Mouse (Mus musculus) lung, postnatal 36 days (tissue): Measurements from ENCODE around the gene Madd.
"Not testable (repeated sequence)": the region's sequence is repeated elsewhere in the genome, so short reads cannot be mapped to it uniquely, and the experiment has no call there.

Experiments used
- DNase-seq: peaks from one replicate; pipeline ENCODE4 v3.0.0; 2022; ENCODE audit warnings: mixed read lengths

Gene Madd

GRCm38 (mm10) chr2:91121497-91121896 is 62.1 kb downstream of the Madd start:
- DNase-seq: no peak

GRCm38 (mm10) chr2:91121011-91121410 is 62.6 kb downstream of the Madd start:
- DNase-seq: no peak

GRCm38 (mm10) chr2:91120261-91120671 is 63.4 kb downstream of the Madd start:
- DNase-seq: no peak

GRCm38 (mm10) chr2:91119551-91119950 is 64.1 kb downstream of the Madd start:
- DNase-seq: no peak

- DNase-seq: no peak
These were observed 64.6 kb downstream of the Madd start for GRCm38 (mm10) chr2:91119061-91119460.

GRCm38 (mm10) chr2:91118647-91119046 is 65.0 kb downstream of the Madd start:
- no peak for DNase-seq

- no peak for DNase-seq
These were observed 65.9 kb downstream of the Madd start, which contains the start of gene Mybpc3 for GRCm38 (mm10) chr2:91117585-91118275. Gene Mybpc3, plus strand, starts transcription at chr2:91118144.

GRCm38 (mm10) chr2:91116842-91117241 is 66.8 kb downstream of the Madd start:
- DNase-seq: no peak

GRCm38 (mm10) chr2:91115578-91115970 is 68.1 kb downstream of the Madd start:
- DNase-seq: no peak

GRCm38 (mm10) chr2:91114781-91115577 is 68.7 kb downstream of the Madd start:
- peak; percentile 98 for DNase-seq

GRCm38 (mm10) chr2:91113852-91114251 is 69.8 kb downstream of the Madd start:
- DNase-seq: no peak

GRCm38 (mm10) chr2:91113334-91113733 is 70.3 kb downstream of the Madd start:
- no peak for DNase-seq

GRCm38 (mm10) chr2:91112491-91112890 is 71.1 kb downstream of the Madd start:
- peak; percentile 80 for DNase-seq

GRCm38 (mm10) chr2:91111832-91112231 is 71.8 kb downstream of the Madd start:
- DNase-seq: not testable (repeated sequence)

- no peak for DNase-seq
These were observed 73.2 kb downstream of the Madd start for GRCm38 (mm10) chr2:91110429-91110828.

- peak; percentile 69 for DNase-seq
These were observed 73.7 kb downstream of the Madd start for GRCm38 (mm10) chr2:91109807-91110385.

- no peak for DNase-seq
These were observed 74.4 kb downstream of the Madd start for GRCm38 (mm10) chr2:91109241-91109640.

- peak; percentile 54 for DNase-seq
These were observed 75.5 kb downstream of the Madd start for GRCm38 (mm10) chr2:91108156-91108555.

GRCm38 (mm10) chr2:91101124-91101740 is 82.4 kb downstream of the Madd start:
- DNase-seq: peak; percentile 96

- DNase-seq: peak; percentile 82
These were observed 85.5 kb downstream of the Madd start for GRCm38 (mm10) chr2:91098156-91098555.

GRCm38 (mm10) chr2:91097015-91097414 is 86.6 kb downstream of the Madd start:
- no peak for DNase-seq

GRCm38 (mm10) chr2:91096524-91096923 is 87.1 kb downstream of the Madd start:
- DNase-seq: peak; percentile 76

- no peak for DNase-seq
These were observed 92.8 kb downstream of the Madd start for GRCm38 (mm10) chr2:91090827-91091226.
